Mouse (Mus musculus): ENCODE data around the gene Bad. TPM values are rescaled to one million over a fixed set of nuclear protein-coding genes. Genes with fewer than 3 reads are reported as not detected.
A peak's percentile ranks its signal among the peaks of the same experiment; 100 is the strongest.

Gene Bad
- total RNA-seq, 1 experiment from 2014 or later: 21.9 TPM

DNA sequence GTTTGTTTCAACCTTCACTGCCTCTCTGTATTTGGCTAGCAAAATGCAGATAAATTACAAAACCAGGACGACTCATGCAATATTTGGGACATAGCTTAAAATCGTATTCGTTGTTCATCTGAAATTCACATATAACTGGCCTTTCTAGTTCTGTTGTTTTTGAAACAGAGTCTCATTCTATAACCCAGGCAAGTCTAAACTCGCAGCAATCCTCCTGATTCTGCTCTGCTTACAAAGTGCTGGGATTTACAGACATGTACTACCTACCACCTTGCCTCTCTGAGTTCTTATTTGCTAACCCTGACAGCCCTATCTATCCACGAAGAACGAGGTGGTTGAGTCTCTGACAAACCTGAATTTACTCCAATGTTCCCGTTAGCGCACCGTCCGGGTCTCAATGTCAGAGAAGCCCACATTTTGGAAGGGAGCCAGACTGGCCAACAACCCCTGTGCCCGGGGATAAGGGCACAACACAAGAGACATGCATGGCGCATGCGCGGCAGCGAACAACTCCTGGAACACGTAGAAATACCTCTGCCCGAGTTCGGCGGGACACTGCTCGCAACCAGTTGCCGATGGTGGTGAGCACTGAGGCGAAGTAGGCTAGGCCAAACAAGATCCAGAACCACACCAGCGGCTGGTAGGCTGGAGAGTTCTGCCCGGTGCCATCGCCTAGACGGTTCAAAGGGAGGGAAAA is 15.0 kb upstream of the Bad start:
- no peak for ATAC-seq (replicated peaks in 1 of 2; ENCODE audit: insufficient read depth in 1 of 2, low FRiP score in 2 of 2, low TSS enrichment in 1 of 2, low read depth in 1 of 2, poor library complexity in 2 of 2, severe bottlenecking in 2 of 2)

DNA sequence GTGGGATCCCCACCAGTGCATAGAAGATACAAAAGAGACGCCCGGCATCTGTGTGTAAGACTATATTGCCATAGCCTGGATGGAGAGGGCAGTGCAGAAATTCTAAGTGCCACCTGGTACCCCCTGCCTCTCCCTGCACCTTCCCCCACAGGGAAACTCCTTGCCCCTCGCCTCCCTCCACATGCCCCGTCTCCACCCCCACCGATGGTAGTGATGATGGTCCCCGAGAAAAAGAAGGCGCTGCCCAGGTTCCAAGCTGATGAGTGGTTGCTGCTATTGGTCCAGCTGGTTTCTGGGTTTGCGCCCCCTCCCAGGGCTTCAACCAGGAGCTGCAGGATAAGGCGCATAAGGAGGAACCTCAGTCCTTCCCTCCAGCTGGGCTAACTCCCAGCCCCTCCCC is 13.6 kb upstream of the Bad start:
- no peak for ATAC-seq (replicated peaks in 1 of 2; ENCODE audit: insufficient read depth in 1 of 2, low FRiP score in 2 of 2, low TSS enrichment in 1 of 2, low read depth in 1 of 2, poor library complexity in 2 of 2, severe bottlenecking in 2 of 2)

DNA sequence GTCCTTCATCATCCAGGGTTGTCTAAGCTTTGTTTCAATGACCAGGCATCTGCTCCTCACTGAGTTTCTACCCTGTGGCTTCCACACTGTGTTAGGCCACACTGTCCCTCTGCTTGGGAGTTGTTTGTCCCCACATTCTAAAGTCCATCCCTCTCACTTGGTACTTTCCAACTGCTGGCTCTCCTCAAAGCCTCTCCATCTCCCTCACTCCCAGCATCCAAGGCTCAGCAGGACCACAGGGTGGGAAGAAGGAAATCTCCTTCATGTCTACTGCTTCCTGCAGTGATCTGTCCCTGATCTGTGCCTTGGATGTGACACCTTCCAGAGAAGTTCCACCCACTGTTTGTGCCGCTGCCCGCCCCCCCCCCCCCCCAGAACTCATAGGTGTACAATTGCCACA is 10.7 kb upstream of the Bad start:
- ATAC-seq (replicated peaks in 1 of 2; ENCODE audit: insufficient read depth in 1 of 2, low FRiP score in 2 of 2, low TSS enrichment in 1 of 2, low read depth in 1 of 2, poor library complexity in 2 of 2, severe bottlenecking in 2 of 2): no peak

DNA sequence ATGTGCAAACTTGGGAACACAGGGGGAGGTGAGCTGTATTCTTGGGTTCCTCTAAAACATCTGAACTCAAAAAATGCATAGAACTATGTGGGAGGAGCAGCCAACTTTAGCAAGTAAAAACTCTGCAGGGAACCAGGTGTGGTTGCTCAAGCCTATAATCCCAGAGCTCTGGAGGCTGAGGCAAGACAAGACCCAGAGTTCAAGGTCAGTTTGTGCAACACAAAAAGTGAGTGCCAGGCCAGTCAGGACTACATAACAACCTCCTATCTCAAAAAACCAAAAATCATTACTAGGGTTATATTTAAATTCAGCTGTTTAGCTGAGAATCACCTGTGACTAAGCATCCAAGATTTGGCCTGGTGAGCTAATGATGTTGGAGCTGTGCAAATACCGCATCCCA is 9.6 kb upstream of the Bad start:
- no peak for ATAC-seq (replicated peaks in 1 of 2; ENCODE audit: insufficient read depth in 1 of 2, low FRiP score in 2 of 2, low TSS enrichment in 1 of 2, low read depth in 1 of 2, poor library complexity in 2 of 2, severe bottlenecking in 2 of 2)

DNA sequence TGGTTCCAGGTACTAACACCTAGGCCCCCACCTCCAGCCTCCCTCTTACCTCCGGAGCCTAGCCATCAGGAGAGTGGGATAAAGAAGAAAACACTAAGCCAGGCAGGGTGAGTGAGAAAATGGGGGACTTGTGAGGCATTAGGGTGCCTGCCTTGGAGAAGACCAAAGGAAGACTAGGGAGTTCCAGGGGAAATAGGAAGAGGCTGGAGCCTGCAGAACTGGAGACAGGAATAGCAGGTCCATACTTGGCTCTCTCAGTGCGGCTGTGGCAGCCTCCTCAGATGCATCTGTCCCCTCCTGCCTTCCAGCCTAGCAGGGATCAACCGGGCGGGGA is 8.6 kb upstream of the Bad start:
- ATAC-seq (replicated peaks in 1 of 2; ENCODE audit: insufficient read depth in 1 of 2, low FRiP score in 2 of 2, low TSS enrichment in 1 of 2, low read depth in 1 of 2, poor library complexity in 2 of 2, severe bottlenecking in 2 of 2): no peak

DNA sequence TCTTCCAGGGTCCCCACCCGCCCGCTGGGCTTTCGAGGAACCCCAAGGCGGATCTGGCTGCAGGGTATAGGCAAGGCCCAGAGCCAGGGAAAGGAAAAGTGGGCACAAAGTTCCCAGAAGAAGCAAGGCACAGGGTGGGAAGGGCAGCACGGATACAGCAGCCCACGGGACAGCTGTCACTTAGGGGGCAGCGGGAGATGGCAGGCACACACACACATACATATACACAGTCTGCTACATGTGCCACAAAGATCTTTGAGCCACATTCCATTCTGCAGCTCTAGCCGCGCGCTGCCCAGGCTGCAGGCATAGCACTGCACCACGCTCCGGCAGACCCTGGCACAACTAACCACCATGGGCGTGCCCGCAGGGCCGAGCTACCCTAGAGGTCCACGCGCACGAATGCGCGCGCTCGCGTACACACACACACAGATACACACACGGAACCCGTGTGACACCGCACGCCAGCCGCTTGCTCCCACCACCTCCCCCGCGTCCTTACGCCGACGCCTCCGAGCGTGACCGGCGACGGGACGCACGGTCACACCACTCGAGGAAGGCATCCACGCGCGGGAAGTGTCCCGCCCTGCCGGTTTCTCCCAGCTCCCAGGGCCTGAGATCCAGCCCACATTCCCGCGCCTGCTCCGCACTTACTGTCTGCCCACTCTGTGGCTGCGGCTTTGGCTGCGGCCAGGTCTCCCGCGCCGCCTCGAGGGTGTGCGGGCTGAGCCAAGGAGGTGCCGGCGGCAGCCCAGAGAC is 8.0 kb upstream of the Bad start:
- peak; percentile 32 to 42; a peak in 2 of 4 replicates for ATAC-seq (replicated peaks in 1 of 2; ENCODE audit: insufficient read depth in 1 of 2, low FRiP score in 2 of 2, low TSS enrichment in 1 of 2, low read depth in 1 of 2, poor library complexity in 2 of 2, severe bottlenecking in 2 of 2)

DNA sequence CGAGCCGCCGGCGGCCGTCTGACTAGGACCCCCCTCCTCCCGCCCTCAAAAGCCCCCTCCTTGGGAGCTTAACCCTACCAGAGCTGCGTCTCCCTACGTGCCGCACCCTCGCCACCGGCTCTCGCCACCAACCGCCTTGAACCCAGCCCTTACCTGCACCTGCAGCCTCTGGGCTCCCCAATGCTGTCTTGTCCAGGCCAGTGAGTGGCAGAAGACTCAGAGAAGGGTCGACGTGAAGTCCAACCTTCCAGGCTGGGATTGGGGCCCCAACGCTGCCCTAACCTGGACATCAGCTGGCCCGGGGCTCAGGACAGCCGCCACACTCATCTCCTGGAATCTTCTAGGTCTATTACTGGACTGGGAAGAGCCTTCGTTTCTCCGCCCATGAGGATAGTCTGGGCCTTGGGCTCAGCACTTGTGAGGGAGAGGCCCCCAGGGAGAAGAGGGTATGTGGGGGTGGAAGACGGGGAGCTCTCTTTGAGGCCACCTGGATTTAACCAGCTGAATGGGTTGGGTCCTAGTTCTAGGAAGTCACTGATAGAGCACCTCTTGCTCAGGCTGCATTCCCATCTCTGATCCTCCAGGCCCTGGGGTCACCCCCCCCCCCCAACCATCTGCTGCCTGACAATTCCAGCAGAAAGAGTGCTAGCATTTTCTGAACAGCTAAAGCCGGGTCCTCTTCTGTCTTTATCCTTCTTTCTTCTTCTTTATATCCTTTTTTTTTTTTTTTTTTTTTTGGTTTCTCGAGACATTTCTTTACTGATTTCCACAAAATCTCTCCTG is 7.3 kb upstream of the Bad start, which contains the start of gene Kcnk4:
Gene Kcnk4 (minus strand): TSS at position 321 of the 783 bp plus-strand sequence.
- ATAC-seq (replicated peaks in 1 of 2; ENCODE audit: insufficient read depth in 1 of 2, low FRiP score in 2 of 2, low TSS enrichment in 1 of 2, low read depth in 1 of 2, poor library complexity in 2 of 2, severe bottlenecking in 2 of 2): no peak

DNA sequence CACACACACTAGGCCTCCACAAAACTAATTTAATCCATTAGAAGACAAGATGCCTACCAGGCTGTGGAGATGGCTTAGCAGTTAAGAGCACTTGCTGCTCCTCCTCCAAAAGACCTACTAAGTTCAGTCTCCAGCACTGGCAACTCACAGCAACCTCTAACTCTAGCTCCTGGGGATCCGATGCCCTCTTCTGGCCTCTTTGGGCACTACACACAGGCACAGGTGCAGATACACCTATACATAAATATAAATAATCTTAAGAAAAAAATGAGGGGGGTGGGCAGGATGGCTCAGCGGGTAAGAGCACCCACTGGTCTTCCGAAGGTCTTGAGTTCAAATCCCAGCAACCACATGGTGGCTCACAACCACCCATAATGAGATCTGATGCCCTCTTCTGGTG is 5.4 kb upstream of the Bad start:
- ATAC-seq (replicated peaks in 1 of 2; ENCODE audit: insufficient read depth in 1 of 2, low FRiP score in 2 of 2, low TSS enrichment in 1 of 2, low read depth in 1 of 2, poor library complexity in 2 of 2, severe bottlenecking in 2 of 2): no peak

DNA sequence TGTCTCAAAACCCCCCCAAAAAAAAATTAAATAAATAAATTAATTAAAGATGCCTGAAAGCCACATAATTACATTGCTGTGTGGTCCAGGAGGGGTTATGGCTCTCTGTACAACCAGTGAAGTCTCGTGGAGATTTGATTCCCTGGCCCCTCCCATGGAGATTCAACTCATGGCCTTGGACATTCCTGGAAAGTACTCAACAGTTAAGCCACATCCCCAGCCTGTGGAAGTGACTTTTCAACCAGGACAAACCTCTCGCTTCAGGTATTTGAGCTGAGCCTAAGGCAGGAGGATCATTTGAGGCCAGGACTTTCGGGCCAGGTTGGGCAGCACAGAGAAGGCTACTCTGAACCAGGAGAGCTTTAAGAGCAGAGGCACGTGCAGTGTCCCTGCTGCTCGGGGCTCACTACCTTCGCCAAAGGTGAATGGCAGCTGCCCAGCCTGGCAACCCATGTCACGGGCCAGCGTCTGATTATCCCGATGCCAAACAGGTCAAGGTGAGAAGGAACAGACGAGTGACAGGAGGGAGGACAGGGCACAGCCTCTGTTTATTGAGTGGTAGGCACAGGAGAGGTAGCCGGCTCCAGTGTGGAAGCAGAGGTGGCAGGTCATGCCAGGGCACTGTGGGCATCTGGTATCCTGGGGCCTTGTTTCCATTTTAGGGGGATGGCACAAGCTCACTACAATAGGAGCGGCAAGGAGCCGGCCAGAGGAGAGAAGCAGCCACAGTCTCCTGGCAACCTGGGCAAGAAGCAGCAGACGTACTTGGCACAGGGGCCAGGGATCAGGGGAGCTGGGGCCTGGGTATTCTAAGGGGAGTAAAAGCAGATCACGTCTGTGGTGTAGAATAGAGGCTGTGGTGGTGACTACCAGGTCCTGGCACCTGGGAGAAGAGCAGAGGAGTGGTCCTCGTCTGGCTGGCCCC is 3.9 kb upstream of the Bad start:
- no peak for ATAC-seq (replicated peaks in 1 of 2; ENCODE audit: insufficient read depth in 1 of 2, low FRiP score in 2 of 2, low TSS enrichment in 1 of 2, low read depth in 1 of 2, poor library complexity in 2 of 2, severe bottlenecking in 2 of 2)

DNA sequence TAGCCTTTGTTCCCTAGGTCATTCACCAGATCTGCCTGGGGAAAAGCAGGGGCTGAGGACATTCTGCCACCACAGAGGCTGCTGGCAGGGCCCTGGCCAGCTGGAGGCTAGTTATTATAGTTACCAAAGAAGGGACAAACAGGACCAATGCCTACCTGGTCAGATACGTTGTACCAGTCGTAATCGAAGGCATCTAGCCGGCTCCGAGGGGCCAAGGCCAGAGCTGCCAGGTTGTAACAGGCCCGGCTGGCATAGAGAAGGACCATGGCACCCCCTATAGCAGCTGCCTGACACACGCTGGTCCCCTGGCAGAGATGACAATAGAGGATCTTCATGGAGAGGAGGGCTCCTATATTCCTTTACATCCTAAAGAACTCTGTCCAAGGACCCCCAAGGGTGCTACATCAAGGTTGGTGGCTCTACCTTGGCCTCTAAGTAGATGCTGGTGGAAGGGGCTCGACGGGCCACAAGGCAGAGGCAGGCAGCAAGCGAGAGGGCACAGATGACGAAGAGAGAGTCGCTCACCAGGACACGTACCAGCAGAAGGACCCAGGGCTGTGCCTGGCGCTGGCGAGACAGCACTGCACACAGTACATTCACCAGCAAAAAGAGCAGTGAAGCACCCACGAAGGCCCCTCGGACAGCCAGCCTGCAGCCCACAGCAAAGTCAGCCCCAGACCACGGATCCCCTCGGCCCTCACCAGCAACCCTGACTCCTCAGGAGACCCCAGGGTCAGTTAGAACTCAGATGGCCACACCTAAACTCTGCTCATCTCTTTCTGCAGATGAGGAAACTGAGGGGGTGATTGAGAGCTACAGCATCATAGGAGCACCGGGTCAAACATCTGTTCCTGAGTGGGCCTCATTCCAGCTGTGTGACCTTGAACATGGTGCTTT is 2.3 kb upstream of the Bad start:
- ATAC-seq (replicated peaks in 1 of 2; ENCODE audit: insufficient read depth in 1 of 2, low FRiP score in 2 of 2, low TSS enrichment in 1 of 2, low read depth in 1 of 2, poor library complexity in 2 of 2, severe bottlenecking in 2 of 2): no peak

DNA sequence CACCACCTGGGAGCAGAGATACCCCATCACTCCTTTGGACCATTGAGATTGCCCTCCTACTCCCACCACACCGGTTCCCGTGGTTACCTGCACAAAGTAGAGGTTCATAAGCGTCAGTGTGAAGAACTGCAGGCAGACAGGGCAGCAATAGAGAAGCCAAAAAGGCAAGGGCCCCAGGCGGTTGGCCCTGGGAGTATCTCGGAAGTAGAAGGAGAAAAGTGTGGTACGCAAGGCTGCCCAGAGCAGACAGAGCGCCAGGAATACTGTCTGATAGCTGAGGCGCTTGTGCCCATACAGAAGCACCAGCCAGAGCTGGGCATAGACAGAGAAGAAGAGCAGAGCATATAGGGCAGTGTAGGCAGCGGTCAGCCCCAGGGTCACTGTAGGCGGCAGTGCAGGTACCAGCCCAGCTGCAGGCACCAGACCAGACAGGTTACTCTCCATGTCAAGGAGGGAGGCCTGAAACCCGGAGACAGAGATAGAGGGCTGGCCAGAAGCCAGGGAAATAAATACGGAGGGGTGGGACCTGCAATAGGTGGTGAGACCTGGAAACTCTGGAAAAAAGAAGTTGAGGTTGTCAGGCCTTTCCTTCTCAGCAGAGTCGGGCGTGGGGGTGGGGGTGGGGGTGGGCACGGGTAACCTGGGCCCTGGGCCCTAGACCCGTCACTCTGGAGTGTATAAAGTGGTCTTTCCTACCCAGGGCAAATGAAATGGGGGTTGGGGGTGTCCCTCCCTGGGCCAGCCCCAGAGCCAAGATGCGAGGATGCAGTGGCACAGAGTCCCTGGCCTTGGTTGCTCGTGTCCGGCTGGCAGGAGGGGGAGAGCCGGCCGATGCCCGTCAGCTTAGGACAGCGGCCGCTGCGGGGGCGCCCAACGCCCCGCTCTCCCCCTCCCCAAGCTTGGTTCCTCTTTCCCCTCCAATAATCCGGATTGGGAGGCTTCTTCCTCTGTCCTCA is 987 bp upstream of the Bad start:
- ATAC-seq (replicated peaks in 1 of 2; ENCODE audit: insufficient read depth in 1 of 2, low FRiP score in 2 of 2, low TSS enrichment in 1 of 2, low read depth in 1 of 2, poor library complexity in 2 of 2, severe bottlenecking in 2 of 2): peak in 1 of 2 experiments; percentile 10; a peak in 1 of 4 replicates

DNA sequence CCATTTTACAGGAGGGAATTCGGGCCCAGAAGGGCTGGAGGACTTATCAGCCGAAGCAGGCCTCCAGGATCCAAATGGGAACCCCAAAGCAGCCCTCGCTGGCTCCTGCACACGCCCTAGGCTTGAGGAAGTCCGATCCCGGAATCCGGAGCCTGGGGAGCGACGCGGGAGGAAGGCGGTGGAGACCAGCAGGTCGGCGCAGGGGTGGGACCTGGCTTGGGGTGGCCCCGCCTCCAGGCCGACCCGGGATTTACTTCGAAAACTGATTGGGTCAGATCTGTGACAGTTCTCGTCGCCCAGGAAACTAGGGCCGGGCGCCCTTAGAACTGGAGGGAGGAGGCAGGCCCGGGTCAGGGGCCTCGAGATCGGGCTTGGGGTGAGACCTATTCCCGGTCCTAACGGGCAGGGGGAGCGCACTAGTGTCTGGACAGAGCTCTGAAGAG is 609 bp downstream of the Bad start, which contains the start of gene Gpr137:
Gene Gpr137 (minus strand): TSS at position 232 of the 443 bp plus-strand sequence.
- peak; percentile 82 to 84 for ATAC-seq (replicated peaks in 1 of 2; ENCODE audit: insufficient read depth in 1 of 2, low FRiP score in 2 of 2, low TSS enrichment in 1 of 2, low read depth in 1 of 2, poor library complexity in 2 of 2, severe bottlenecking in 2 of 2)

DNA sequence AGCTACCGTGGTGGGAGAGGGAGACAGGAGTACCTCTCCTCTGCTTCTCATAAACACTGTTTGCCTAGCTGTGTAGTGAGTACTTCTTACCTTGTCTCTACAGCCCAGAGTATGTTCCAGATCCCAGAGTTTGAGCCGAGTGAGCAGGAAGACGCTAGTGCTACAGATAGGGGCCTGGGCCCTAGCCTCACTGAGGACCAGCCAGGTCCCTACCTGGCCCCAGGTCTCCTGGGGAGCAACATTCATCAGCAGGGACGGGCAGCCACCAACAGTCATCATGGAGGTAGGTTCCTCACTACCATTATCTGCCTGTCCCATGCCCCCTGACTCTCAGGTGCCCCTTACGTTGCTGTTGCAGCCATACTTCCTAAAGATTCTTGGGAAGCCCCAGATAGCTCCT is 1.1 kb downstream of the Bad start:
- ATAC-seq (replicated peaks in 1 of 2; ENCODE audit: insufficient read depth in 1 of 2, low FRiP score in 2 of 2, low TSS enrichment in 1 of 2, low read depth in 1 of 2, poor library complexity in 2 of 2, severe bottlenecking in 2 of 2): no peak

DNA sequence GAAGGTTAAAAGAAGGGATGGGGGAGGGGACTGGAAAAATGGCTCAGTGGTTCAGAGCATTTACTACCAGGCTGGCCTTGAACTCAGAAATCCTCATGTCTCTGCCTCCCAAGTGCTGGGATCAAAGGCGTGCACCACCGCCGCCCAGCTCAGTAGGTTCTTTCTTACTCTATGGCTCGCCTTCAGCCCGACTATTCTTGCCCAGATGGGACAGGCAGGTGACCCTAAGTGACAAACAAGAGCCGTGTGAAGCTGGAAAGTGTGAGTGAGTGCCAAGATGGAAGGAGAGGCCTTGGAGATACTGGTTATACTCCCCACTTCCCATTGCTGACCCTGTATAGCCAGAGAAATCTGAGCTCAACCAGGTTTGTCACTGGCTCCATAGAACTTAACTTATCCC is 2.0 kb downstream of the Bad start:
- ATAC-seq (replicated peaks in 1 of 2; ENCODE audit: insufficient read depth in 1 of 2, low FRiP score in 2 of 2, low TSS enrichment in 1 of 2, low read depth in 1 of 2, poor library complexity in 2 of 2, severe bottlenecking in 2 of 2): no peak

DNA sequence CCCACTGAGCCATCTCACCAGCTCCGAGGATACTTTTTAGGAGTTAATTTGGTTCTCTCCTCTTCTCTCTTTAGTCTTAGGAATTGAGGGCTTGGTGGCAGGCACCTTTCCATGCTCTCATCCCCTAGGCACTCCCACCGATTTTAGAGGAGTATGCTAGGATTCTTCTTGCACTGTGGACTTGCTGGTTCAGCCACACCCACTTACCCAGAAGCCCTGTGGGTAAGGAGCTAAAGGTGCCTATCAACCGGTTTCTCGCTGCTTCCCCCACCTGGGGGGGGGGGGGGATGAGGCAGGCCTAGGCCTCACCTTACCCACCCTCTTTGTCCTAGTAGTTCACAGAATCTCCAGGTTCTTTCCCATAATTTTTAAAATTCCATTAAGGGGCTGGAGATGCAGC is 6.1 kb downstream of the Bad start:
- no peak for ATAC-seq (replicated peaks in 1 of 2; ENCODE audit: insufficient read depth in 1 of 2, low FRiP score in 2 of 2, low TSS enrichment in 1 of 2, low read depth in 1 of 2, poor library complexity in 2 of 2, severe bottlenecking in 2 of 2)
